Mouse (Mus musculus) layer of hippocampus, adult 11-12 months (tissue): ENCODE measurements around the gene Rtcb.
A peak's percentile ranks its signal among the peaks of the same experiment; 100 is the strongest.

Experiments used
- DNase-seq: peaks from one replicate; pipeline ENCODE4 v3.0.0; 2022; ENCODE audit warnings: low spot score

The Rtcb gene

GRCm38 (mm10) chr10:85957464-85957950 is at the start of gene Rtcb:
Gene Rtcb (minus strand): TSS chr10:85957823.
- DNase-seq: peak; percentile 95

GRCm38 (mm10) chr10:86006455-86006854 is 48.8 kb upstream of the Rtcb start:
- DNase-seq: no peak

- DNase-seq: no peak
Measured at GRCm38 (mm10) chr10:86000447-86000846, 42.8 kb upstream of the Rtcb start.

- no peak for DNase-seq
Measured at GRCm38 (mm10) chr10:85994543-85995104, 37.0 kb upstream of the Rtcb start.

GRCm38 (mm10) chr10:85993836-85994235 is 36.2 kb upstream of the Rtcb start:
- DNase-seq: no peak

GRCm38 (mm10) chr10:85992412-85992811 is 34.8 kb upstream of the Rtcb start:
- DNase-seq: no peak

- no peak for DNase-seq
Measured at GRCm38 (mm10) chr10:85989412-85990115, 31.9 kb upstream of the Rtcb start.

GRCm38 (mm10) chr10:85972915-85973314 is 15.3 kb upstream of the Rtcb start:
- DNase-seq: peak; percentile 35

- no peak for DNase-seq
Measured at GRCm38 (mm10) chr10:85971826-85972225, 14.2 kb upstream of the Rtcb start.

- no peak for DNase-seq
Measured at GRCm38 (mm10) chr10:85969894-85970620, 12.4 kb upstream of the Rtcb start.

- no peak for DNase-seq
Measured at GRCm38 (mm10) chr10:85968731-85969130, 11.1 kb upstream of the Rtcb start.

GRCm38 (mm10) chr10:85968157-85968634 is 10.6 kb upstream of the Rtcb start:
- DNase-seq: peak; percentile 89

- DNase-seq: no peak
Measured at GRCm38 (mm10) chr10:85967411-85968156, 10.0 kb upstream of the Rtcb start.

- no peak for DNase-seq
Measured at GRCm38 (mm10) chr10:85966476-85966875, 8.9 kb upstream of the Rtcb start.

GRCm38 (mm10) chr10:85964316-85964715 is 6.7 kb upstream of the Rtcb start:
- DNase-seq: no peak

GRCm38 (mm10) chr10:85962897-85963296 is 5.3 kb upstream of the Rtcb start:
- no peak for DNase-seq

- DNase-seq: no peak
Measured at GRCm38 (mm10) chr10:85956871-85957419, 678 bp downstream of the Rtcb start.

GRCm38 (mm10) chr10:85954429-85954828 is 3.2 kb downstream of the Rtcb start:
- no peak for DNase-seq

- no peak for DNase-seq
Measured at GRCm38 (mm10) chr10:85953401-85953800, 4.2 kb downstream of the Rtcb start.

GRCm38 (mm10) chr10:85951765-85952443 is 5.7 kb downstream of the Rtcb start:
- DNase-seq: no peak

GRCm38 (mm10) chr10:85948483-85949196 is 9.0 kb downstream of the Rtcb start:
- no peak for DNase-seq
